Mouse (Mus musculus) spleen, postnatal 4 days (tissue): Measurements from ENCODE around the gene Asb16.

Experiments used
- DNase-seq, 2 experiments: peaks; one replicate each; pipeline ENCODE4 v3.0.0; 2022; ENCODE audit warnings: low spot score in 2 of 2

The Asb16 gene

DNA sequence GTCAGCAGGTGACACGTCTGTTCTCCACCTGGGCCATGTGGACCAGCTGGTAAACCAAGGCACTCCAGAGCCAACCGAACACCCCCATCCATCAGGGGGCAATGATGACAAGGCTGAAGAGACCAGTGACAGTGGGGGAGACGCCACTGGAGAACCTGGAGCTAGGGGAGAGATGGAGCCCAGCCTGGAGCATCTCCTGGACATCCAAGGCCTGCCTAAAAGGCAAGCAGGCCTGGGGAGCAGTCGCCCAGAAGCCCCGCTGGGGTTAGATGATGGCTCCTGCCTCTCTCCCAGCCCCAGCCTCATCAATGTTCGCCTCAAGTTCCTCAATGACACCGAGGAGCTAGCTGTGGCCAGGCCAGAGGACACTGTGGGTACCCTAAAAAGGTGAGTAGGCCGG lies 18.9 kb downstream of the Asb16 start:
- peak in 1 of 2 experiments; percentile 11 for DNase-seq

DNA sequence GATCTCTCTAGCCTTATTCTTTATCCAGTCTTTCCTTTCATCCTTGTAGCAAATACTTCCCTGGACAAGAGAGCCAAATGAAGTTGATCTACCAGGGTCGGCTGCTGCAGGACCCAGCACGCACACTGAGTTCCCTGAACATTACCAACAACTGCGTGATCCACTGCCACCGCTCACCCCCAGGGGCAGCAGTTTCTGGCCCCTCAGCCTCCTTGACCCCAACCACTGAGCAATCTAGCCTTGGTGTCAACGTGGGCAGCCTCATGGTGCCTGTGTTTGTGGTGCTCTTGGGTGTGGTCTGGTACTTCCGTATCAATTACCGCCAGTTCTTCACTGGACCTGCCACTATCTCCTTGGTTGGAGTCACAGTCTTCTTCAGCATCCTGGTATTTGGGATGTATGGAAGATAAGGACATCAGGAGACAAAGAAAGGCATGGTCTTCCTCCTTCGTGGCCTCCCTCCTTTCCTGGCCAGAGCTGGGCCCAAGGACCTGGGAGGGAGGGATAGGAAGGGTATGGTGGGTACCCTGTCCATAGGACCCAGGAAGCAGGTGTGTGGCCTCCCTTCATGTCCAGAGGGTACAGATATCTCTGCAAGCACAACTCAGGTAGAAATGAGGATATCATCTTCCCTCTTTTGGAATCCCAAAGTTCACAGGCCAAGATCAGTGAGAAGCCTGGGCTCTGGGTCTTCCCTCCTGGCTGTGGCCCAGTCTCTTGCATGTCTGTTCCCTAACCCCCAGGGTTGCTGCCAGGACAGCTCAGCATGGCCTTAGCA lies 19.7 kb downstream of the Asb16 start:
- peak in 1 of 2 experiments; percentile 13 for DNase-seq

DNA sequence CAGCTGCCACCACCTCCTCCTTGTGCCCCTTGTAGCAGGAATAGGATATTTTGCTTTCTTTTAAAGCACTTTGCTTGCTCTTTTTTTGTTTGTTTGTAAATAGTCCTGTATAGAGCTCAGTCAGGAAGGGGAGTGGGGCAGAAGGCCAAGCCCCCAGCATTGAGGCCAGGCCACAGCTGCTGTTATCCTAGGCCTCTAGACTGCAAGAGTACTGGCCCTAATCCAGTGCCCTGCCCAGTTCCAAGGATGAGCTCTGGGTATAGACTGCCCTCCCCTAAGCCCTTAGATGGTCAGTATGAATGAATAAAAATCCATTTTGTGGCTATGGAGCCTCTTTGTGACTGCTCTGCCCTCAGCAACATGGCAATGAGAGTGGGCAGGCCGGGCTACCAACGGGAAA lies 20.4 kb downstream of the Asb16 start:
- DNase-seq = peak in 1 of 2 experiments; percentile 13

DNA sequence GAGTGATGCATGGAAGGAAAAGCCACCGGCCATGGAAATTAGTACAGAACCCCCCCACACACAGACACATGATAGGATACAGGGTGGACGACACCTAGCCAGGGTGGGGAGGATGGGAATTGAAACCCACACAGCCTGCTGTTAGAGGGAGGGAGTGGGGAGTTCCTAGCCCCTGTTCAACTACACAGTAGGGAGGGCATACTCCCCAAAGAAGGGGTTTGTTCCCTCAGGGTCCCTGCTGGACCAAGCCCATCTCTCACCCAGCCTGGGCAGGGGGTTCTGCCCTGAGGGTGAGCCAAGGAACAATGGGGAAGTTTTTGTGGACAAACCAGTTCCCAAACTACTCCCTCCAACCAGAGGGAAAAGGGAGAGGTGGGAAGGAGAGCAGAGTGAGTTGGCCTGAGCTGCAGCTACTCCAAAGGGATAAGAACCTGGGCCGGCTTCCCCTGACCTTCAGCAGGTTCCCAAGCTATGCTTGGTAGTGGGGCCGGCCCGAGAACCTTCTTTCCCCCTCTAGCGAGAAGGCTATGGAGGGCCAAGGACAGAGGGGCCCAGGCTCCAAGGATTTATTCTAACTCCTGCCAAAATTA lies 21.1 kb downstream of the Asb16 start:
- DNase-seq = peak in 1 of 2 experiments; percentile 11

DNA sequence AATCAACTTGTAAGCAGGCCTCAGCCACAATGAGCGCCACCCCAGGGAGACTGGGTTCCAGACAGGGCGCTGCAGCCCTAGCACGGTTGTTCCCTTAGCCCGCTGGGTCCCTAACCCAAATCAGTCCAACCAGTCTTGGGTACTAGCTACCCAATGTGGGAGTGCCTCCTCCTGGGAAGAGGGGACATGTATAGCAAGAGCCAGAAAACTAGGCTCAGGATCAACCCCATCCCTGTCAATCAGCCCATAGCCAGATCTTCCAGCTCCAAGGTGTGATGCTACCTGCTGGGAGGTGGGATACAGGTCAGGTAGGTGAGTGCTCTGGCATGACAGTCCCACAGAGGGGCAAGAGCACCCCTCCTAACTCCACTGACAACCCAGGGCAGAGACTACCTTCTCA lies 21.6 kb downstream of the Asb16 start:
- no peak for DNase-seq

DNA sequence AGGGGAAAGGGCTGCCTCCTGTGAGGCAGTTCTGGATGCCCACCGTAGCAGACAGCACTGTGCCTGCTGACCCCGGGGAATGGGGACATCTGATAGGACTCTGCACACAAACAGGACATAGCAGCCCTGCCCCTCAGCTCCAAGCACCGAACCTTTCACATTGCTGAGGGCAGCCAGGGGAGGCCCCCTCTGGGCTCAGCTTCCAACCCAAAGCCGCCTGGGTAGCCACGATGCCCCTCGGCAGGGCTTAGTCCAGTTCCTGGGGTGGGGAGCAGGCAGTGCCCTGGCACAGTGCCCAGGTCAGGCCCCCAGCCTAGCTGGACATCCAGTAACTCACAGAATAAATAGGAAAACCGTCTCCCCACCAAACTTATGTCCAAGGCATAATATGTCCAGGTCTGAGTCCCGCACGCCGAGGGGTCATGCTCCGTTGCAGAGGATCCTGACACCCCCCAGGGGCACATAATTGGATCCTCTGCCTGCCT lies 22.6 kb downstream of the Asb16 start:
- DNase-seq = peak; percentile 14 to 63

DNA sequence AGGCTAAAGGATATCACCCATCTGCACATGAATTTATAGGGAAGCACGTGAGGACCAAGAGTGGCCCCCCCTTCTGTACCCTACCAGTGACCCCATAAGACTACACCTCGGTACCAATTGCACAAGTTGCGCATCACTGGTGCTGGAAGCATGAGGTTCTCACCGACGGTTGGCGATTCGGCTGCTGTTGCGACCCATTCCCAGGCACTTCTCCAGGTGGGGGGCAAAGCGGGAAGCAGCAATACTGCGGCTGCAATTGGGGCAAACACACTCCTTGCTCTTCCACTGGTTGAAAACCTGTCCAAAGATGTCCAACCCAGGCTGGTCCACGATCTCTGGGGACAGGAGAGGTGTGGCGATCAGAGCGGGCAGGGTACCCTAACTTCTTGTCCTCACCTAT lies 25.4 kb downstream of the Asb16 start:
- DNase-seq = peak; percentile 11 to 62

DNA sequence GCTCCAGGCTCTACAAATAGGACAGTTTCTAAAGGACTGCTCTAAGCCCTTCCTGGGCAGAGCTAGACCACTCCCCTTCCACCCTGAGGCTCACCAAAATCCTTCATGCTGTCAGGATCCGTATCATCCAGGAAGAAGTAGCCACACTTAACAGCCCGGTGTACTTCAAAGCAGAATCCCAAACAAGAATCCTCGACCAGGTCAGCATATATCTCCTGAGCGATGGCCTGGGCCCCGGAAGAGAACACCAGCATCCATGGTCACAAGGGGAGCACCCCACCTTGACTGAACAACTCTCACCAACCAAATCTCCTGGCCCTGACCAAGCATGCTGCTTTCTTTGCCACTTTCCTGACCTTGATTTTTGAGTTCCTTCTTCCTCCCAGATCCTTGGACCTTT lies 25.9 kb downstream of the Asb16 start:
- peak in 1 of 2 experiments; percentile 13 for DNase-seq

DNA sequence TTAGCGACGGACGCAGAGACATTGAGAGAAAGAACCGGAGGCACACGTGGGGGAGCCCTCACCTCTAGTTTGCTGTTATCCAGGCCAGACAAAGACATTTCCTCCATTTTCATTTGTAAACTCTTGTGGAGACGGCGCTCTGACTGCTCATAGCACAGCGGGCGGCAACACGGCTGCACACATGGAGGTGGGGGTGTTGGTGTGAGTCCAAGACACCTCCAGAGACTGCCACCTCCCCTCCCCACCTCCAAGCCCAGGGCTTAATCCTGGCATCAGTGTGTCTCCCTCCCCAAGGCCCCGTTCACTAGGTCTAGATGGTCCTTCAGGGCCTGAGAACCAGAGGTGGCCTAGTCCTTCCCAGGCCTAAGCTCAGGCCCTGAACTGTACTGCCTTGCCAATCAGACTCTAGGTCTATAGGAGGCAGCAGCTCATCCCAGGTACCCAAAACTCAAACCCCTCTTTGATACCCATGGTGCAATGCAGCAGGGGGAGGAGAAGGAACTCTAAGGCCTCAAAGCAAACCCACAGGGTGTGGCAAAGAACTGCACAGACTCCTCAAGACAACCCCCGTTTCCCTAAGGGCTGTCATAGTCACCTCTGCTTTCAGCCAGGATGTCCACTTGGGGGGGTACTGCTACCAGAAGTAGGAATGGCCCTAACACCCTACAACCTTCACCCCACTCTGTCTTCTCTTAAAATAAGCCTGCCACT lies 26.5 kb downstream of the Asb16 start:
- peak; percentile 60 to 78 for DNase-seq

DNA sequence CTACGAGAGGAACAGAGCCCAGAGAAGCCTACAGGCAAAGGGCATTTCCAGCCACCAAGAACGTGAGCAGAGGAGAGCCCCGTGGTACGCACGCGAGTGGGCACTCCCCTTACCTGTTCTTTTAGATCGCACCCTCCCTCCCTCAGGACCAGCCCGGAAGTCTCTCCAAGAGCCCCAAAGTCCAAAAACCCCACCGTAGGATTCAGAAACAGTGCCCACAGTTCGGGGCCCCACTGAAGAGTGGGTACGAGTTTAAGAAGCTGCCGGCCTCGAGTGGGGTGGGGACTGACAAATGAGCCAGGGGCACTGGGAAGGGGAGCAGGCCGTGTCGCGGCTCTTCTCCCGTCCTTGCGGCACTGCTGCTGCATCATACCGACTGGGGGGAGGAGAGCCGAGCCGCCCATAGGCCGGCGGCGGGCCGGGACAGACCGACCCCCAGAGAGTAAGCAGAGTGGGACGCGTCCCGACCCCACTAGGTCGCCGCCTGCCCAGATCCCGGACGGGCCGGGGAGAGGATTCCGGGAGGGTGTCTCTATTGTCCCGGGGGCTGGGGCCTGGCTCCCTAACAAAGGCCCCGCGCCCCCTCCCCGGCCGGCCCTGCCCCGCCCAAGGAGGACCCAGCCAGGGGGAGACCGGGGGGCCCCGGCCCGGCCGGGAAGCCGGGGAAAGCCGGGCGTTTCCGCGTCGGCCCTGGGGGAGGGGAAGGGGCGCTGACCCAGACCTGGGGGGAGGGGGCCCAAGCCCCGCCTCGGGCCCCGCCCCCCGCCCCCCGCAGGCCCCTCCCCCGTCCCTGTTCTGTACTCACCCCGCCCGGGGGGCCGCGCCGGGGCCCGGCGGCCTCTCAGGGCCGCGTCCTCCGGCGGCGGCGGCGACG lies 27.3 kb downstream of the Asb16 start:
- DNase-seq = peak; percentile 57 to 81

DNA sequence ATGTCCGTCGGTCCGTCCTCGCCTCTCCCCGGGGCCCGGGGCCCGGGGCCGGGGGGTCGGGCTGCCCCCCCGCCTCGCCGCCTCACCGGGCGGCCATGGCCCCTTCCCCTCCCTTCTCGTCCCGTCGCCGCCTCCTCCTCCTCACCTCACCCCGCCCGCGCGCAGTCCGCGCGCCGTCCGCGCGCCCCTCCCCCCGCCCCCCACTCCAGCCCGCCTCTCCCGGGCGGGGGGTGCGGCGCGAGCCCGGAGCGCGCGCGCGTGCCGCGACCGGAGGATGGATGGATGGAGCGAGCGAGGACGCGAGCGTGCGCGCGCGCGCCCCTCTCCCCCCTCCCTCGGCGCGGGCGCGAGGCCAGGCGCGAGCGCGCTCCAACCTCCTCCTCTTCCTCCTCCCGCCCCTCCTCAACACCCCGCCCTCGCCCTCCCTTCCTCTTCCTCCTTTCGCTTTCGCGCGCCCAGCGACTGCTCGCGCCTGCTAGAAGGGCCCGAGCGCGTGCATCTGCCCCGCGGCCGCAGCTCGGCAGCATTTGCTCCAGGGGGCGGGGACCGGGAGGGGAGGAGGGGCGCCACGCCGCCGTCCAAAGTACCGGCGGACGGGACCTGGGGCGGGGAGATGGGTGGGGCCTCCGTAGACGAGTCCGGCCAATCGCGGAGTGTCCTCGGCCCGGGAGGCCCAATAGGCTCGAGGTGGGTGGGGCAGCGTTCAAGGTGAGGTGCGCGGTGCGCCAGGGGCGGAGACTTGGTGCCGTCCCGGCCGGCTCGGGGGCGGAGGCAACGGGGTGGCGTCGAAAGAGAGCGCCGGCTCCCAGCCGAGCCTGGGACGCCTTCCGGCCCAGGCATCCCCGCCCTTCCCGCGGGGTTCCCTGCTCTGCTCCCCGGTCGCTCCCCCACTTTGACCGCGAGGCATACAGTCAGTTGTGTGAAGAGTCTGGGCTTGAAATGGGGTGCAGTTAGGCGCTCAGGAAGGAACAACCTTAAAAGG lies 28.2 kb downstream of the Asb16 start, which contains the start of gene Atxn7l3:
Gene Atxn7l3 (minus strand): TSS at position 141 of the 982 bp plus-strand sequence.
- DNase-seq = peak; percentile 99

DNA sequence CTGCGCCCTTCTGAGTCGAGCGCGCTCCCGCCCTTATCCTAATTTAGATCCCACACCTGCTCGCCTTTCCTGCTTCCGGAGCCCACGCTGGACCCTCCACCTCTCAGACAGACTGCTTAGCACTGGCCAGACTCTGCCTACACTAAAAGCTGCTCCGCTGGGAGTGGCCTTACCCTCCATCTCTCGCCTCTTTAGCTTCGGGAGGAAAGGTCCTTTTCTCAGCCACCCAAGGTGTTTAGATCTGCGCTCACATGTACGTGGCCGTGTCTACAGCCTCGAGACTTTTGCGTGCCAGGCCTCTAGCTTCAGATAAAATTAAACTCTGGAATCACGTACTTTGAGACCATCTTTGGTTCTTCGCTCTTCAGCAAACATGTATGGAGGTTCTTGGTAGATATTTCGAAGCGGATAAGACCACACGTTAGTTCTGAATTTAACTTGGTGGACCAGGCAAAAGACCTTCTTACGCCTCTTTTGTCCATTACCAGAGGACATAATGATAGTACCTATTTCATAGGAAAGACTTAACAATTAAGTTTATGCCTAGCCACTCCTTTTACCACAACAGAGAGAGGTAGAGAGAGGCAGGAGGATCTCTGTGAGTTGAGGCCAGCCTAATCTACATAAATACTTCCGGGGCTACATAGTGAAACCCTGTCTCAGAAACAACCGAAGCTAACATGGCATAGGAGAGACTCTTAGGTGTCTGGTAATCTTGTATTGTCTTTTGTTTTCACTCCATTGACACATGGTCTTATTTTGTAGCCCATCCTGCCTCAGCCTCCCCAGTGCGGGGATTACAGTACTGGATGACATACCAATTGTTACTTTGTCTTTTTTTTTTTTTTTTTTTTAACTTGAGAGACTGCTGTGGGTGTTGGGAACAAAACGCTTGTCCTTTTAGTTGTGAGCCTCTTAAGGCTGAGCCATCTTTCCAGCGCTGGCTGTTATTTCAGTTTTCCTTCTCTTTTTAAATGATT lies 29.3 kb downstream of the Asb16 start:
- DNase-seq = no peak

DNA sequence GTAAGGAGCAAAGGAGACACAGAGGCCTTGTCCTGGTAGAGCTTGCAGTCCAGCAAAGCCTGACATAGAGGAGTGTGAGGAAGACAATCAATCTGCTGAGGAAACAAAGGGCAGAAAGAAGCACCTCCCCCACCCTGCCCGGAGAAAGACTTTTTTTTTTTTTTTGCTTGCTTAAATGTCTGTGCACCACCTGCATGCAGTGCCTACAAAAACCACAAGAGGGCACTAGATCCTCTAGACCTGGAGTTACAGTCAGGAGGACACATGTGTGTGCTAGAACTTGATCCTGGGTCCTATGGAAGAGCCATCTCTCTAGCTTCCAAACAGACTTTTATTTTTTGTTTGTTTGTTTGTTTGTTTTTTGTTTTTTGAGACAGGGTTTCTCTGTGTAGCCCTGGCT lies 31.3 kb downstream of the Asb16 start:
- DNase-seq = peak; percentile 79 to 92

DNA sequence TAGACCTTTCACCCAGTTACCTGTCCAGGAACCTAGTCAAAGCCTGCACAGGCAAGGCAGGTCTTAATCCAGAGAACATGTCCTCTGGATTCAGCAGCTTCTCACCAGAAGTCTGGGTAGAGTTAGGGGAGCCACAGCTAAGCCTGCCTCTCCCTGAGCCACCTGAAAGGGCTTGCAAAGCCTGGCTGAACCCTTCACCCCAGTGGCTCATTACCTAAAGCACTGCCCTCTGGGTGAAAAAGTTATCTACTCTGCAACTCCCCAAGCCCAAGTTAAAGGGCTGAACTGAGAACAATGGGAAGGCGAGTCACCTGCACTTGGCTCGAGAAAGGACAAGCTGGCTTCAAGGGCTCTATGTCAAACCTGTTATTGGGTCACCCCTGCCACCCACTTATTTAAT lies 35.6 kb downstream of the Asb16 start:
- DNase-seq = peak in 1 of 2 experiments; percentile 10

DNA sequence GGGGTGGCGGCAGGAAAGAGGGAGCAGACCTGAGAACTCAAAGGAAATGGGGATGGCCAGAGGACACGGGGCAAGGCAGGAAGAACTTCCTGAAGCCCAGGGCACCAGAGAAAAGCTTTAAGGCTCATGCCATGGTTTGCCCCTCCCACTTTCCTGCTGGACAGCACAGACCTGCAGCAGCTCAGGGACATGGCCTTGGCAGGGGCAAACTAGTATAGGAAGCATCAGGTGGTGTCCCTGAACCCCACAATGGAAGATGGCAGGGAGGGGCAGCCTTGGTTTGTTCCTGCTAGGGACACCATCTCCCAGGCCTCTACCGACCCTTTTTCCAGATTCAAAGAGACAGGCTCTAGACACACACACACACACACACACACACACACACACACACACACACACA lies 36.8 kb downstream of the Asb16 start:
- peak in 1 of 2 experiments; percentile 15 for DNase-seq

DNA sequence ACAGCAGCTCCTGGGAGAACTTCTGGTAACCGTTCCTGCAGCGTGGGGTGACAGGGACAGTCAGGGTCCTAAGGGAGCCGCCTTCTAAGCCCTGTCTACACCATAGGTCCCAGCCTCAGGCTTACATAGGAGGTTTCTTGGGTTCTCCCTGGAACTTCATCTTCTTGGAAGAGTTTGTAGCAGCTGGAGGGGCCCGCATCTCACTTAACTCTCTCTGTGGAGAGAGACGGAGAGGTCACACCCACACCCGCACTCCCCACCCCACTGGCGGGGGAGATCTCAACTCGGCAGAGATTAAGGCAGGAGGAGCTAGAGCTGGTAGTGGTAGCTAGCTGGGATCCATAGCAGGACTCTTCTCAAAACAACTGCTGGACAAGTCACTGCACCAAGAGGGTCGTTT lies 39.6 kb downstream of the Asb16 start:
- peak in 1 of 2 experiments; percentile 14 for DNase-seq

DNA sequence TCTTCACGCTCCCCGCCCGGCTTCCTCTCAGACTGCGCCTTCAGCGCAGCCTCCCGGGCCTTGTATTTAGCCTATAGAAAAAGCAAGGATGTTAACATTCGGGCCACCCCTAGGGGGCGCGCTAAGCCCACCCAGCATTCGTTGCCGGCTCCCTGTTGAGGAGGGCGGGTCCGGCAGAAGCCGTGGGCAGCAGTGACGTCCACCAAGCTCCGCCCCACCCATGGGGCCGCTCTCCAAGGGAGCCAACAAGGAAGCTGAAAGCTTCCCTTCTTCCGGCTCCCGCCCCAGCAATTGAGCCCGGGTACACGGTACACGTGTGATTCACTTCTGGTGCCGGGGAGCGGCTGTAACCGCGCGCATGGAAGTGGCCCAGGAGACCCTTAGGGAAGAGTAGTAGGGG lies 40.4 kb downstream of the Asb16 start:
- peak; percentile 99 for DNase-seq

DNA sequence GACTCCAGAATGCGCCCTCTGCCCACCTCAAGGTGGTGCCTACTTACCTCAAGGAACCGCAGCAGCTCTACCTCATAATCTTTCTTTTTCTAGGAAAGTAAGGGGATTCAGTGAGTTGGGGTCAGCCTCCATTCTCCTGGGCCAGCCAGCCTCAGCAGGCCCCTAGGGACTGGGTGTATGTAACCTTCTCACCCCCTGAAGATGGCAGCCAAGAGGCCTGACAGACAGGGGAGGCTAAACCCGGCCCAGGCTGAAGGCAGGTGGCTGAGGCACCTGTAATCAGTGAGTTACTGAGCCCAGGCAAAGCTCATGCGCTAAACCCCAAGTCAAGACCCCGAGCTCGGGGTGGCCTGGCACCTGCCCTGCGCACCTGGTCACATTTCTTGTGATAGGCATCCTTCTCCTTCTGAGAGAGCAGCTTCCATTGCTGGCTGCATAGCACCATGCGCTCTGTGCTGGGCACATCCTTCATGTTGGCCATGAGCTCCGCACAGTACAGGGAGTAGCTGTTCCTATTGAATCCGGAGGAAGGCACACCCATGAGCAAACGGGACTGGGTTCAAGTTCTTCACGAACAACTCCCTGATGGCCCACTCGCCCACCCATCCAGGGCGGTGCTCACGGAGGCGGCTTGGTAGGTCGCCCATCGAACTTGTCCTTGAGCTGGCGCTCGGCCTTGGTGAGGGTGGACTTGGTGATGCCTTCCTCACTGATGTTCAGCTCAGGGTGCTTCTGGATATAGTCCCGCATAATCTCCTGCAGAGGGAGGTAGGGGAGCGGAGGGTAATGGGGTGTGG lies 41.5 kb downstream of the Asb16 start:
- peak in 1 of 2 experiments; percentile 20 for DNase-seq
